Mouse (Mus musculus) left cerebral cortex, postnatal 14 days (tissue): ENCODE results near the gene Ctf1. TPM values are rescaled to one million over a fixed set of nuclear protein-coding genes. Genes with fewer than 3 reads are reported as not detected.

Experiments used
- DNase-seq, 2 experiments: peaks; one replicate each; pipeline ENCODE4 v3.0.0; 2021 to 2022; ENCODE audit warnings: low spot score in 2 of 2, mixed read lengths in 1 of 2
- intact Hi-C: fragments of 180-260 bp; cut with DNase I; formaldehyde crosslinking; loops from one replicate; pipeline ENCODE4 v1.15.1; 2025
- microRNA-seq, 2 experiments: library from miRNA; unstranded; fragments of <30 nt; microRNA quantifications; one replicate each; pipeline ENCODE4 v1.2.0; 2022
- total RNA-seq, 2 experiments: library from RNA; stranded (reverse); gene quantifications; 2 replicates each; pipeline ENCODE4 v1.2.3; 2021

Gene Ctf1
- total RNA-seq, 2 experiments from 2014 or later, result 2.3 to 2.7 TPM

DNA sequence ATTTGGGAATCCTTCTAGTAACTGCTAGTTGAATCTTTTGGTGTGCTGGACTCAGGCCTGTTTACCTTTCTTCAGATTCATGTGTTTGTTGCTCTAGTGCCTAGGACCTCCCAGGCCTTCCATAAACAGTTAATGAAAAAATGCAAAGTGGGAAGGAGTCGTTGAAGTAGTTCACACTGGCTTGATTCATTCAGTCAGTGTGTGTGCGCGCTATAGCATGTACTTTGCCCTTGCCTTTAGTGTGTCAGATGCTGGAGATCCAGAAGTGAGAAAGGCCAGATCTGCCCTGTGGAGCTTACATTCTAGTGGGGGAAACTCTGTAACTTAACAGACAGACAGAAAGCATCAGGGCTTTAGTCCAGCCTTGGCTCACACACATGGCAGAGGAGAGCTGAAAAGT lies 47.9 kb downstream of the Ctf1 start:
- no peak for DNase-seq
- intact Hi-C loops, result no loop called here

DNA sequence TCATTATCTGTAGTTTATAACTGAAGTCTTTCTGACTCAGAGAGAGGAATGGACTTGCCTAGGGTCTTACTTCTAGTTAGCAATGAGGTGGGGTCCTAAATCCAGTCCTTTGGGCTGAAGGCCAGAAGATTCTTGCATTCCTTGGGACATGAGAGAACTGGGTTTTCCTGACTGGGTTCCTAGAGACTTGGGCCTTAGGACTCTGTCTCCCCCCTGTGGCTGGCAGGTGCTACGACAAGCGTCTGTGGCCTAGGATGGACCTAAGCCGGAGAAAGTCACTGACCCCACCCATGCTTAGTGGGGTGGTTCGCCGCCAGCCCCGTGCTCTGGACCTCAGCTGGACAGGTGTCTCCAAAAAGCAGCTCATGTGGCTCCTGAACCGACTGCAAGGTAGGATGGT lies 48.5 kb downstream of the Ctf1 start:
- intact Hi-C loops, result no loop called here
- peak; percentile 54 to 64 for DNase-seq

DNA sequence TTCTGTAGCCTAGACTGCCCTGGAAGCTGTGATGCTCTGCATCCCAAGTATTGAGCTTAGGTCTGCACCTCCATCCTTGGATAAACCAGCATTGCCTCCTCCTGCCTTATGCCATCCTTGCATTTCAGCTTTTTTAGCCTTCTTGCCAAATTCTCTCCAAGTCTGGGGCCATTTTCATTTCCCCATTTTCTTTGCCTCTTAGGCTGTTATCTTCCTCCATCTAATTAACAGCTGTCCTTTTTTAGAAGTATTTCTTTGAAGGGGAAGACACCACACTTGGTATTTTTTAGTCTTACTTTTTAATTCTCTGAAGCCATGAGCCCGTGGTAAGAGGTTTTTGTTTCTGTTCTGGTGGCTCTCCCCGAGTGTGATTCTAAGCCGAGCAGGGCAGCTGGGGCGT lies 51.1 kb downstream of the Ctf1 start:
- intact Hi-C loops, result no loop called here
- DNase-seq, result no peak

DNA sequence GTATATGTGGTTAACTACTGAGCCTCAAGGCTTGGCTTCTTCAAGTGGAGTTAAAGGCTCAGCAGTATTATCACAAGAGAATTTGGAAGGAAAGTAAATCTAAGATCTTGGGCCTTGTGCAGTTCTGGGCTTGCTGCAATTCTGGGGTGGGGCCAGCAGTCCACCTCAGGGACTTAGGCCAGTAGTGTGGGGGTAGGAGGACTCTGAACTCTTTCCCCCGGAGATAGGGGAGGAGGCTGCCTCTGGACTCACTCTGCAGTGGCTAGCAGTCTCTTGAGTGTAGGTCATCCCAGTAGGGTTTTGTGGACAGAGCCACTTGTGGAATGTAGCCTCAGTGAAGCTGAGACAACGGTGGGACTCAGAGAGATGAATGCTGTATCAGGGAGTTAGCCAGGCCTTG lies 53.2 kb downstream of the Ctf1 start:
- no peak for DNase-seq
- intact Hi-C loops, result no loop called here

DNA sequence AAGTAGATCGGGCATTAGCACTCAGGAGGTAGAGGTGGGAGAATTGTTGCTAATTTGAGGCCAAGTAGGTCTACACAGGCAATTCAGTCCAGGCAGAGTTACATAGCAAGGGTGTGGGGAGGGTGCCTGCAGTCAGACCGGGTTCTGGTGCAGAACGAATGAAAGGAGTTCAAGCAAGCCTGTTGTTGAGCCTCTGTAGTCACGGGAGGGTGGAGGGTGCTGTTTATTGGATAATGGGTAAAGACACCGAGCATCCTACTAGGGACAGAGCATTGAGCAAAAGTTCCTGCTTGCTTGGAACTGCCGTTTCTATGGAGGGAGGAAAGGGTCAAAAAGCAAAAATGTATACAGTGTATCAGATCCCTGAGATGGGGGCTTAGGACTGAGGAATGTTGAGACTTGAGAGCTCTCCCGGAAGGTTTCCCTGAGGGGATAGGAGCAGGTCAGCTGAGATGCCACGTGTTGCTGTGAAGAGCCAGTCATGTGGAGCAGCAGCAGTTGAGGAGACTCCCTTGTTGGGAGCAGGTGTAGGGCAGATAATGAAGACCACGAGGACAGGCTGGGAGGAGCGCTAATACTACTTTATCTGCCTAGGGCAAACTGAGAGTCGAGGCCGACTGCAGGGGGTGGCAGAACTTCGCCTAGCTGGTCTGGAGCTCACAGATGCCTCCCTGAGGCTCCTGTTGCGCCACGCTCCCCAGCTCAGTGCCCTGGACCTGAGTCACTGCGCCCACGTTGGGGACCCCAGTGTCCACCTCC lies 54.5 kb downstream of the Ctf1 start:
- no peak for DNase-seq
- intact Hi-C loops, result no loop called here

Small RNA genes lying within 50 kb of the gene (microRNA-seq; reads per million reads assigned to microRNA genes)
- gene Mir762, result 0 reads per million in 2 experiments

Other genes starting within 250 kb of the Ctf1 start
- gene Fbrs, start 233.5 kb upstream of the Ctf1 start, total RNA-seq, result 10 to 100 TPM; 52.9 to 66.0 TPM
- gene Srcap, start 200.8 kb upstream of the Ctf1 start, total RNA-seq, result 100 to 1,000 TPM; 112 to 114 TPM
- 10 to 100 TPM in 1 of 2 experiments, 1 to 10 TPM in 1; 10.0 to 14.0 TPM for gene Gm42715, start 193.2 kb upstream of the Ctf1 start, total RNA-seq
- 1 to 10 TPM; 2.3 to 3.2 TPM for gene Tmem265, start 151.3 kb upstream of the Ctf1 start, total RNA-seq
- 10 to 100 TPM; 71.5 to 75.9 TPM for gene Phkg2, start 139.4 kb upstream of the Ctf1 start, total RNA-seq
- 10 to 100 TPM in 1 of 2 experiments, 1 to 10 TPM in 1; 9.5 to 11.3 TPM for gene Ccdc189, start 124.1 kb upstream of the Ctf1 start, total RNA-seq
- 10 to 100 TPM; 69.5 to 74.7 TPM for gene Rnf40, start 124.0 kb upstream of the Ctf1 start, total RNA-seq
- gene Zfp629, start 96.9 kb upstream of the Ctf1 start, total RNA-seq, result 10 to 100 TPM; 24.1 to 25.7 TPM
- gene Bcl7c, start 3.8 kb upstream of the Ctf1 start, total RNA-seq, result 10 to 100 TPM; 37.8 to 45.7 TPM
- gene Ctf2, start 19.4 kb downstream of the Ctf1 start, total RNA-seq, result not detected
- 10 to 100 TPM; 89.1 to 89.8 TPM for gene Fbxl19, start 31.8 kb downstream of the Ctf1 start, total RNA-seq
- 10 to 100 TPM; 19.8 to 22.5 TPM for gene Orai3, start 57.1 kb downstream of the Ctf1 start, total RNA-seq
- 10 to 100 TPM; 43.3 to 44.9 TPM for gene Setd1a, start 63.9 kb downstream of the Ctf1 start, total RNA-seq
- gene Gm49388, start 72.9 kb downstream of the Ctf1 start, total RNA-seq, result 1 to 10 TPM; 1.7 TPM
- gene Hsd3b7, start 87.9 kb downstream of the Ctf1 start, total RNA-seq, result 1 to 10 TPM; 4.8 to 6.0 TPM
- 10 to 100 TPM; 50.3 to 55.3 TPM for gene Stx4a, start 111.6 kb downstream of the Ctf1 start, total RNA-seq
- gene Stx1b, start 111.8 kb downstream of the Ctf1 start, total RNA-seq, result 100 to 1,000 TPM; 401 to 404 TPM
- 10 to 100 TPM; 25.0 to 25.6 TPM for gene Zfp646, start 163.5 kb downstream of the Ctf1 start, total RNA-seq
- 10 to 100 TPM; 22.0 to 22.6 TPM for gene Zfp668, start 164.1 kb downstream of the Ctf1 start, total RNA-seq
- gene Prss53, start 178.2 kb downstream of the Ctf1 start, total RNA-seq, result 1 to 10 TPM; 1.3 TPM
- gene Gm21974, start 182.7 kb downstream of the Ctf1 start, total RNA-seq, result not detected
- gene Vkorc1, start 182.9 kb downstream of the Ctf1 start, total RNA-seq, result 10 to 100 TPM; 21.9 to 25.5 TPM
- gene Bckdk, start 191.3 kb downstream of the Ctf1 start, total RNA-seq, result 10 to 100 TPM; 36.8 to 45.1 TPM
- gene Kat8, start 199.8 kb downstream of the Ctf1 start, total RNA-seq, result 10 to 100 TPM; 26.0 to 30.0 TPM
- under 1 TPM in 1 of 2 experiments, not detected in 1; 0.89 TPM for gene Prss8, start 217.4 kb downstream of the Ctf1 start, total RNA-seq
- 10 to 100 TPM in 1 of 2 experiments, 1 to 10 TPM in 1; 9.8 to 10.3 TPM for gene Prss36, start 234.0 kb downstream of the Ctf1 start, total RNA-seq